Mouse (Mus musculus) layer of hippocampus, postnatal 36 days (tissue): ENCODE results near the gene Tmem230. TPM values are rescaled to one million over a fixed set of nuclear protein-coding genes. Genes with fewer than 3 reads are reported as not detected.
A peak's percentile ranks its signal among the peaks of the same experiment; 100 is the strongest.
"Not testable (repeated sequence)": the region's sequence is repeated elsewhere in the genome, so short reads cannot be mapped to it uniquely, and the experiment has no call there.

Source experiments
- DNase-seq, 2 experiments: peaks; one replicate each; pipeline ENCODE4 v3.0.0; 2022
- total RNA-seq, 2 experiments: library from RNA; stranded (reverse); gene quantifications; 2 replicates each; pipeline ENCODE4 v1.2.3; 2021

The Tmem230 gene
- 10 to 100 TPM; 31.7 to 32.2 TPM for total RNA-seq

GRCm38 (mm10) chr2:132247539-132248313 is at the start of gene Tmem230:
Tmem230 (minus strand) TSS chr2:132247807.
- peak; percentile 91 to 95 for DNase-seq

- no peak for DNase-seq
Observed at GRCm38 (mm10) chr2:132293694-132294450, 46.3 kb upstream of the Tmem230 start.

GRCm38 (mm10) chr2:132292083-132292482 is 44.5 kb upstream of the Tmem230 start:
- no peak for DNase-seq

- DNase-seq = no peak
Observed at GRCm38 (mm10) chr2:132291265-132291664, 43.7 kb upstream of the Tmem230 start.

- DNase-seq = no peak
Observed at GRCm38 (mm10) chr2:132290808-132291207, 43.2 kb upstream of the Tmem230 start.

- DNase-seq = not testable (repeated sequence)
Observed at GRCm38 (mm10) chr2:132289213-132289612, 41.6 kb upstream of the Tmem230 start.

GRCm38 (mm10) chr2:132286376-132287076 is 38.9 kb upstream of the Tmem230 start:
- DNase-seq = no peak

GRCm38 (mm10) chr2:132285722-132286121 is 38.1 kb upstream of the Tmem230 start:
- not testable (repeated sequence) for DNase-seq

- DNase-seq = no peak
Observed at GRCm38 (mm10) chr2:132284492-132285139, 37.0 kb upstream of the Tmem230 start.

- DNase-seq = no peak
Observed at GRCm38 (mm10) chr2:132283236-132284070, 35.8 kb upstream of the Tmem230 start.

GRCm38 (mm10) chr2:132282453-132283174 is 35.0 kb upstream of the Tmem230 start:
- DNase-seq = no peak

- DNase-seq = no peak
Observed at GRCm38 (mm10) chr2:132281560-132282452, 34.2 kb upstream of the Tmem230 start.

- no peak for DNase-seq
Observed at GRCm38 (mm10) chr2:132280518-132281120, 33.0 kb upstream of the Tmem230 start.

- DNase-seq = no peak
Observed at GRCm38 (mm10) chr2:132279978-132280377, 32.4 kb upstream of the Tmem230 start.

GRCm38 (mm10) chr2:132279336-132279882 is 31.8 kb upstream of the Tmem230 start:
- DNase-seq = no peak

GRCm38 (mm10) chr2:132278273-132278853 is 30.8 kb upstream of the Tmem230 start:
- DNase-seq = no peak

- no peak for DNase-seq
Observed at GRCm38 (mm10) chr2:132276249-132276648, 28.6 kb upstream of the Tmem230 start.

- DNase-seq = no peak
Observed at GRCm38 (mm10) chr2:132275527-132275926, 27.9 kb upstream of the Tmem230 start.
